Mouse (Mus musculus): ENCODE measurements around the gene Bco1. TPM values are rescaled to one million over a fixed set of nuclear protein-coding genes. Genes with fewer than 3 reads are reported as not detected.

Gene Bco1
- total RNA-seq (2021) = not detected

DNA sequence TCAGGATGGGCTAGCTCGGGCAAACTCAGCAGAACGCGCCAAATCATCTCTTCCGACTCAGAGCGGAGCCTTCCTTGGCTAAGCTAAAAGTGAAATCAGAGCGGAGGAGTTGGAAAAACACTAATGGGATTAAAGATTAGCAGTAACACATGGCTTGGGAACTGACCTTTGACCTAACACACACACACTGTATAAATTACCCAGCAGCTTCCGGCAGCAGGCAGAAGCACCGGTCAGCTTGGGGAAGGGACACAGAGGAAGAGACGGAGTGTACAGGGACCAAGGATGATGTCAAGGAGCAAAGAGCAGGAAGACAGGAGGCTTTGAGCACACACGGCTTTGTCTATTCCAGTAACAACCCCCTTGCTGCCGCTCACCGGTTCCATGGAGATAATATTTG, at the start of gene Bco1:
Gene Bco1 (plus strand): TSS at position 208 of the 400 bp plus-strand sequence.
- DNase-seq (ENCODE audit: low spot score) = no peak
- intact Hi-C loops (cut with DNase I) = no loop called here

DNA sequence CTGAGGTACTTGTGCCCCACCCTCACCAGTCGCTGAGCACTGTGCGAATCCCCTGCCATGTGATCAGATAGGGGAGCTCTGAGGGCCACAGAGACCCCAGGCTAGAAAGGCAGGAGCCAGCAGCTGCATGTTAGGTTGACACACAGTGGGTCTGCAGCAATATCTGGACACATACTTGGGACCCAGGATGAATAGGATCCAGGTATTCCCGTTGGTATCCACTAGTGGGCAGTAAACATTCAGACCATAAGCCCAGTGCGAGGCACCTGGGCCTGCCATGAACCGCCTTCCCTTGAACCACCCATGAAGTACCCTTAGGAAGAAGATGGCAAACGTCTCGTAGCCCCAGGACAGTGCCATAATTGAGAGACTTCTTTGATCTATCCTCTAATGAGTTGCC, 46.2 kb upstream of the Bco1 start:
- intact Hi-C loops (cut with DNase I) = no loop called here

DNA sequence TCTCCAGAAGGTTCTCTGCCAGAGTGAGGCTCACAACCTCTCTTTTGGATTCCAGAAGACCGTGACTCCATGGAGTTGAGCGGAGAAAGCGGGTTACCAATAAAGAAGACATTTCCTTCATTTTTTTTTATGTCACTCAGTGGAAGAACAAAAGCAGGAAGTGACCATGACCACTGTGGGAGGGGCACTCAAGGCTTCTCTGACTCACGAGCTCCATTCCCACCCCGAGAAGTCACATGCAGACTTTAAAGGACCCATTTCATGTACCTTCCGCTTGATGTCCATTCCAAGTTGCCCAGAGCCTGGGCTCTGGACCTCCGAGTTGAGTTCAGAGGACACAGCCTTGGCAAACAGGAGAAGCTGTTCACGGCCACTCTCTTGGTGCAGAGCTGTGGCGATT, 44.9 kb upstream of the Bco1 start:
- intact Hi-C loops (cut with DNase I) = no loop called here
- DNase-seq (ENCODE audit: low spot score) = no peak

More for the DNA sequence above, 46.2 kb upstream of the Bco1 start:
- DNase-seq (ENCODE audit: low spot score) = no peak

DNA sequence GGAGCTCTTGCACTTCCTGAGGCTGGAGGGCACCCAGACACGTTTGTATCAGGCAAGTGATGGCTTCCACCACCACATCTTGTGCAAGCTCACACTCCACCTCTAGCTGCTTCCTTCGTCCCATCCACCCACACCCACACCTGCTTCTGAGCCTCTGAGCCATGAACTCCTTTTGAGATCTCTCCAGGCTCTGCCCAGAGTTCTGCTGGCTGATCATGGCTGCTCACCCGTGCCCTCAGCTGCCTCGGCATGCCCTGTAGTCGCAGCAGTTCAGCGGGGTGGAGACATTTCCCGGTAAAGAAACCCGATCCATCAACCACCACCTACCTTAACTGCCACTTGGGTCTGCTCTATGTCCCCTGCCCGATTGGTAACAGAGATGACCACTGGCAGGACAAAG, 44.3 kb upstream of the Bco1 start:
- DNase-seq (ENCODE audit: low spot score) = no peak
- intact Hi-C loops (cut with DNase I) = no loop called here

DNA sequence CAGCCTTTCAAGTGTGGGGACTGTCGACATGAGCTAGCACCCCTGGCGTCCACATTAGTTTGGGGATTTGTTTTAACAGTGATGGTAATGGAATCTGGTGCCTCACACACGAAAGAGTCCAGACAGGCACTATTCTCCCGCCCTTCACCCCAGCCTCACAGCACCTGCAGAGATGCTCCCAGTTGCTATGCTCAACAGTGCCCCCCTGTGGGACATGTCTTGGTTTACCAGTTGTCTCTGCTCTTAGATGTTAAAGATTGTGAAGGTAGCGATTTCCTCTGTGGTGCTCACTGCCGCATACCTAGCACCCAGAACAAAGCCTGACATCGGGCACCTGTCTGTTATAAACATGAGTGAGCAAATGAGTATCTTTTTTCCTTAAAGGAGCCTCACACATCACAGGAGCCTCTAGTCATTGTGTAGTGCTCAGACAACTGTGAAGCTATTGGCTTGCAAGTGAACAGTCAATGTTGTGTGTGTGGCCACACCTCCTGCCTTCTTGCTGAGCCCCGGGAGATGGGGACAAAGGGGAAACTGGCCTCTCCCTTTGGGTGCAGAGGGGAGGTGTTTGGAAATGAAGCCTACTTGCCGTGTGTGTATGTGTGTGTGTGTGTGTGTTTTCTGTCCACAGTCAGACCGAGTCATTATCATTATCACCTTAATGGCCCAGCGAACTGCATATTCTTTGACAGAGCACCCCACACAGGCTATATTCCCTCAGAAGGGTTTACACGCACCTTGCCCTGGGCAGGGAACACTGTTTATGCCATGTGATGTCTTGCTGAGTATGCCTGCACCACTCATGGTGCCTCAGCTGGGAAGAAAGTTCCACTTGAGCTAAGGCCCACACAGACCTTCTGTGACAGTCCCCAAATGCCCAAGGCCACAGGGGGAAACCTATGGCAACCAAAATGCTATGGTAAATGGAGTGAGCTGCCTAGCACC, 42.2 kb upstream of the Bco1 start:
- intact Hi-C loops (cut with DNase I) = no loop called here
- no peak for DNase-seq (ENCODE audit: low spot score)

DNA sequence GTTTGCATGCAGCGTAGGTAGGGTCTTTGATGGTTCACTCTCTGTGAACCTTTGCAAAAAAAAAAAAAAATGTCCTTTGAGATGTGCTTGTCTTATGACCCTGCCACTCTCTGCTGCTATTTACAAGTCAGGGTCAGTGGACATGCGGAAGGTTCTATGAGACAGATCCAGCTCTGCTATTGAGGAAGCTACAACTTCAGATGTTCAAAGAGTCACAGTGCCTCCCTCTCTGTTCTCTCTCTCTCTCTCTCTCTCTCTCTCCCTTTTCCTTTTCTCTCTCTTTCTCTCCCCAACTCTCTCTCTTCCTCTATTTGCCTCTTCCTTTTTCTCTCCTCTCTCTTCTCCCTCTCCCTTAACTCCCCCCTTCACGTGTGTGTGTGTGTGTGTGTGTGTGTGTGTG, 41.5 kb upstream of the Bco1 start:
- DNase-seq (ENCODE audit: low spot score) = no peak
- intact Hi-C loops (cut with DNase I) = no loop called here

DNA sequence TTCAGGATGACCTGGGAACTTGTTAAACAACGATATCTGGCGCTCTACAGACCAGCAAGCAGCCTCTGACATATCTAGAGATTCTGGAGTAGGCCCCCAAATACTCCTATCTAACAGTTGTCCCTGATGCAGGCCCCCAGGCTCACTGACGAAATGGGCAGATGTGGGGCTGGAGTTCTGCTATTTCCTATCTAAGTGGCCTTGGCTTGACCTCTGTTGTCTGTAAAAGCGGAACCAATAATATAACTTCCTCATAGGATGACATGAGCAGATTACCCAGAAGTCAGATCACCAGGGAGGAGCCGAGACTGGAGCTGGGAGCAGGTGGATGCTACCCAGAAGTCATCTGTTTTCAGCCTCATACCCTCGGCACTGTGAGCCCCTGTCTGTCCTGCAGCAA, 40.6 kb upstream of the Bco1 start:
- DNase-seq (ENCODE audit: low spot score) = no peak
- intact Hi-C loops (cut with DNase I) = no loop called here

DNA sequence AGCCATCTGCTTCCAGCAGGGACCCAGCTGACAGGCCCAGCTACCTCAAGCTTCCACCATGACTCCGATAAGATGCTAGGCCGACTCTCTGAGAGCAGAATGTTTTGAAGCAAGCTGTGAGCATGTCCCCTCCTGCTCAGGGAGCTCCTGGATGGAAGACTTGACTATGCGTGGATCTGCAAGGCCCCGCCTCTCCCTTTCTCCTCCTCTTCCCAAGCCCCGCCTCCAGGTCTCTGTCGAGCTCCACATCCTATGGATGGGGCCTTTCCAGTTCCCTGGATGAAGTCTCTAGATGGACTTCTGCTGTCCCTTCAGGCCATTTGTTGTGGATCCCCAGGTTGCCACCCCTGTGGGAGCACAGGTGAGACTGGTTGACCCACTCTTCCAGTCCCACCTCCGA, 36.6 kb upstream of the Bco1 start:
- DNase-seq (ENCODE audit: low spot score) = no peak
- intact Hi-C loops (cut with DNase I) = no loop called here

DNA sequence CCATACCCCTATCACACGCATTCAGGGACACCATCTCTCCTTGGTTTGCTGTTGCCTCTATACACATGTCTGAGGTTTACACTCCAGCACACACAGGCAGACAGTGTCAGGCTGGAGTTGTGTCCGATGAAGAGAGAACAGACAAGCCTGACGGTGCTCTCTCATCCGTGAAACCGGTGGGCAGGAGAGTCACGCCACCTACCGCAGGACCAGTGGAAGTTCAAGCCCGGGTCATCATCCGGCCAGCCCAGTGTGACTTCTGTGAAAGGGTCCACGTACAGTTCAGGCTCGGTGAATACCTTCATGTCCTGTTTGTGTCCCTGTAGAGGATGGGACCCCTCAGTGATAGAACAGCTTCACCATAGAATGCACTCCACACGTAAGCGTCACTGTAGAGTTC, 35.3 kb upstream of the Bco1 start:
- no peak for DNase-seq (ENCODE audit: low spot score)
- intact Hi-C loops (cut with DNase I) = no loop called here

DNA sequence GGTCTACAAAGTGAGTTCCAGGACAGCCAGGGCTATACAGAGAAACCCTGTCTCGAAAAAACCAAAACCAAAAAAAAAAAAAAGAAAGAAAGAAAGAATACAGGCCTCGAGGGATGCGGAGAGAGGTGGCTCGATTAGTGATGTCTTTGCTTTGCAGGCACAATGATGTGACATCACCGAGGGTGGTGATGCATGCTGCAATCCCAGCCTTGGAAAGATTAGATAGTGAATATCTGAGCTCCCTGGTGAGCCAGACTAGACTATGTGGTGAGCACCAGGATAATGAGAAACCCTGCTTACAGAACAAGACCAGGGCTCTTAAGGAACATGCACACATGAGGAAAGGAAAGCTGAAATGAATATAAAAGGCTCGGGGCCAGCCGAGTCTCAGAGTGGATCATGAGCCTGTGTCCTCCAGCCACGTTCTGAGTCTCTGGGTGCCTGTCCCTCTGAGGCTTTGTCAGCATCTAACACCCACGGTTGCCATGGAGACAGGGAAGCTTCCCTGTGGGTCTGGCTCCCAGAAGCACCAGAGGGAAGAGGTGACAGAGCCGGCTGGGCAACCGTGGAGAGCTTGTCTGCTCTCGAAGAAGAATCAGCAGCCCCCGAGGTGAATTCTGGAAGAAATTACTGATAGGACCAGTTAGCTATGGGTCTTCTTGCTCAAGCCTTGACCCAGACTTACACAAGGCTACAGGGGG, 34.3 kb upstream of the Bco1 start:
- intact Hi-C loops (cut with DNase I) = no loop called here
- DNase-seq (ENCODE audit: low spot score) = no peak

DNA sequence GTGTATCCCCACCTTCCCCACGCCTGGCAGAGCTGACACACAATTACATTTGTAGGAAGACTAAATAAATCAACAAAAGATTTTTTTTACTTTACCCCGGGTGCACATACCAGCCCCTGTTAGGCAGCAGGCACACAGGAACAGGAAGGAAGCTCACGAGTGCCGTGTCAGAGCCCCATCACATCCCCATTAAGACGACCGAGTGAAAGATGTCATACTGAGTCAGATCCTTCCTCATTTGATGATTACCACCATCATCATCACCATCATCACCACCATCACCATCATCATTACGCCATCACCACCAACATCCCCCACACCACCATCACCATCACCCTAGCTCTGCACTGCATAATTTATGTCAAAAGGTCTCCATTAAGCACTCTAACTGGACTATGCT, 28.7 kb upstream of the Bco1 start:
- intact Hi-C loops (cut with DNase I) = no loop called here
- DNase-seq (ENCODE audit: low spot score) = no peak

DNA sequence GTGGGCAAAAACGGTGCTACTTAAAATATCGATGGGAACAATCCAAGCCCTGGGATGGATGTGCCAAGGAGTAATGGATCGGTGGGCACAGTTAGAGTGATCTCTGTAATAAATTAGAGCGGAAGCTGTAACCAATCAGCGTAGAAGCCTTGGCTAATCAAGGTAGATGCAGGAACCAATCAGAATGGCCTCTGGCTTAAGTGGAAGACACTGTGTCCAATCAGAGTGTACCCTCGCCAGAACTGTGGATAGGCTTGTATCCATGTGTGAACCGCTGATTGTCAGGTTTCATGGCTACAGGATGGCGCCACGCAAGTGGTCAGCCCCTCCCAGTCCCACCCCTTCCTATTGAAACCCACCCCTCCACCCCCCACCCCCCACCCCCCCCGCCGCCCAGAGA, 28.3 kb upstream of the Bco1 start:
- no peak for DNase-seq (ENCODE audit: low spot score)
- intact Hi-C loops (cut with DNase I) = no loop called here

DNA sequence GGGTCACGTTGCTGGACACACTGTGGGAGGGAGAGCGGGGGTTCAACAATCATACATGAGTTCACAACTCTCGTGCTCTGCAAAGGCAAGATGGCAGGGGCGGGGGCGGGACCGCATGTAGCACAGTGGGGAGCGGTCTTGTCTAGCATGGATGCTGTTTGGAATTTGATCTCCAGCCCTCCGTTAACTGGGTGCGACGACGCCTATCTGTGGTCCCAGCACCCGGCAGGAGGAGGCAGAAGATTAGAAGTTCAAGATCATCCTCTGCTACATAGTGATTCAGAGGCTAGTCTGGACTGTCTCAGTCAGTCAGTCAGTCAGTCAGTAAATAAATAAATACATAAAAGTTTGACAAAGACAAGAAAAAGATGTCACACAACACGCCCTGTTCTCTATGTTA, 27.4 kb upstream of the Bco1 start:
- intact Hi-C loops (cut with DNase I) = no loop called here
- DNase-seq (ENCODE audit: low spot score) = no peak

DNA sequence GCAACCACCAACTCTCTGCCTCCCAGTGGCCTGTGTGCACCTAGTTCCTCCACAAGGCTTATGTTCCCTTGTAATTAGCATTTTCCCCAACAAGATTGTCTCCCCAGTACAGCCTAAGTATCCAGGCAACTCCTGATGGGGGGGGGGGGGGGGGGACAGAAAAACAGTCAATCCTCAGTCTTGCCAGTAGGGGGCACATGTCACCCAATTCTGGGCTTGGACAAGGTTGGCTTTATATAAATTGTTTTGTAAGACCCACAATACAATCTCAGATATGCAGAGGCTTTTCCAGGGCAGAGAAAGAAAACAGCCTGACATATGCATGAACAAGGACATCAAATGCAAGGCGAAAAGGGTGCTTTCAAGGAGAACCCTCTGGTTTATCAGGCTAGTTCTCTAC, 25.9 kb upstream of the Bco1 start:
- intact Hi-C loops (cut with DNase I) = no loop called here
- no peak for DNase-seq (ENCODE audit: low spot score)

DNA sequence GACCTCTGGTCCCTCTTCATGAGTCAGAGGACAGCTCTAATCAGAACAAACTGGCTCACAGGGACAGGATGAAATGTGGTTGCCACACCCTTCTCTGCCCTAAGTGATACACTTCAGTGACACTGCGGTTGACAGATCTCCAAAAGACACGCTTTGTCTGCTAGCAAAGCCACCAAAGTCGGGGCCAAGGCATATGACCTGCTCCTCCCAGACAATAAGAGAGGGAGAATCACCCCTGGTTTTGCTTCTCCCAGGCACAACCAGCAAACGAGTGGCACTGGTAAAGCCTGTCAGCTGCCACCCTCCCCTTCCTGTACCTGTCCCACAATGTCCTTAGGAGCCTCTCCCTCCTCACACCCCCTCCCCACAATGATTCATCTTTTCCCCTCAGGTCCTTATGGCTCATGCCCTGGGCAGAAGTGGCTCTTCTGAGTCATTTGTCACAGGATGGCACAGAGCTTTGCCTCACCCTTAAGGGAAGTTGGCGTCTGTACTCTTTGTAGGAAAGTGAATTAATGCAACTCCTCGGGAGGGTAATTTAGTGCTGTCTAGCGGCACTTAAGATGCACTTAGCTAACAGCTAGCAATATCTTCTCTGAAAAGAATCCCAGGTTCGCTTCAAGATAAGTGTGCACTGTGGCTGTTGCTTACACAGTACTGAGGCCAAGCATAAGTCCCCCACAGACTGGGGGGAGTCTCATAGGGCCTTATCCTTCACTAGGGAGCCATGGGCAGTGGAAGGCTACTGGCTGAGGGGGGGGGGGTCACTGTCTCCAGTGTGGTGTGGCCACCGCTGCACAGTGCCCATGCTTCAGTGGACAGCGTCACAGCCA, 21.1 kb upstream of the Bco1 start:
- no peak for DNase-seq (ENCODE audit: low spot score)
- intact Hi-C loops (cut with DNase I) = no loop called here

DNA sequence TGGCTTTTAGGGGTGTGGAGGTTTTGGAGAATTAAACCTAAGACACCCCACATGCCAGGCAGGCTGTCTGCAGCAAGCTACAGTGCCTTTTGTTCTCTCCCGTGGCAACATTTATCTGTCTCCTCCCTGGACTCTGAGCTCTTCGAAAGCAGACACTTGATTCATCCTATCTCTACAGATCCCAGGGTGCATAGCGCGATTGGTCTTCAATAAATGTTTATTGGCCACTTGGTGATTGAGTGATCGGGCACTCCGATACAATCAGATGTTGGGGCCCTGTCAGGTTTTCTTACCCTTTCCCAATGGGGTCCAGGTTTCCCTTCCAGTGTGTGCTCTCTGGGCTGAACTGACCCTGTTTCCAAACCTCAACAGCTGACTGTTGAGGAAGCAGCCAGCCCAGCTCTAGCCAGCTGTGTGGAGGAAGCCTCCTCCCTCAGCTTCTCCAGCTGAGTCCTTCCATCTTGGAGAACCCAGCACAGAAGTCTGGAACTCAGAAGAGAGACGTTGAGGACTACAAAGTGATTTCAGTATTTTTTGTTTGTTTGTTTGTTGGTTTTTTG, 17.2 kb upstream of the Bco1 start:
- no peak for DNase-seq (ENCODE audit: low spot score)

DNA sequence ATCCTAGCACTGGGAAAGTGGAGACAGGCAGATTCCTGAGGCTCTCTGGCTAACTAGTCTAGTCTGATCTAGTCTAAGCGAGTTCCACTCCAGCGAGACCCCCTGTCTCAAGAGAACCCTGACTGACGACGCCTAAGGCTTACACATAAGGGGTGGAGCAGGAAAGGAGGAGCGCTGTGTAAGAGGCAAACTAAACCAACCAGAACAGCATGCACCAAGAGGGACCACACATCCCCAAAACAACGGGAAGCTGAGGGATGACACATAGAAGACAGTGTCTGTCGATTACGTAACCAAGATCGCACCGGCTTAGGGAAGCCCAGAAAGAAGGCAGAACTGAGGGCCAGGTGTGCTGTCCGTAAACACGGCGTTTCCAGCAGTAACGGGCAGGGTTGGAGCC, 16.0 kb upstream of the Bco1 start:
- no peak for DNase-seq (ENCODE audit: low spot score)
- intact Hi-C loops (cut with DNase I) = no loop called here

More for the DNA sequence above, 17.2 kb upstream of the Bco1 start:
- intact Hi-C loops (cut with DNase I) = no loop called here

DNA sequence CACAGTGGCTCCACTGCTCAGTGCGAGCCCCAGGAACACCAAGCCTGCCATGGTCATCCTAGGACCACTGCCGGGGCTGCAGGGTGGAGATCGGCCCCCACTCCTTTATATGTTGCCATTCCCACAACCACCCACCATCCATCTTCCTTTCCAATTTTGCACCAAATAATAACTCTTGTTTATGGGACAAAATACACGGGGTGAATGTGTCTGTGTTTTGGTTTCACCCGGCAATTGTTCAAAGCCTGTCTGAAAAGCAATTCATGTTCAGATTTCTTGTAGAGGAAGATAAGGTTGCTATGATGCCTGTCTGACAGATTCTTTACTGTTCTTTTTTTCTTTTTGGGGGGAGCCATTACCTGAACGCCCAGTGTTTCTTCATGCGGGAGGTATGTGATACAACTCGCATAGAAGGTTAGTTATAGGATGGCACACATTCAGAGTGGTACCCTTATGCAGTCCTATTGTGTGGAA, 13.2 kb upstream of the Bco1 start, which contains the start of gene Pkd1l2:
Gene Pkd1l2 (minus strand): TSS at position 51 of the 474 bp plus-strand sequence.
- intact Hi-C loops (cut with DNase I) = no loop called here
- no peak for DNase-seq (ENCODE audit: low spot score)

DNA sequence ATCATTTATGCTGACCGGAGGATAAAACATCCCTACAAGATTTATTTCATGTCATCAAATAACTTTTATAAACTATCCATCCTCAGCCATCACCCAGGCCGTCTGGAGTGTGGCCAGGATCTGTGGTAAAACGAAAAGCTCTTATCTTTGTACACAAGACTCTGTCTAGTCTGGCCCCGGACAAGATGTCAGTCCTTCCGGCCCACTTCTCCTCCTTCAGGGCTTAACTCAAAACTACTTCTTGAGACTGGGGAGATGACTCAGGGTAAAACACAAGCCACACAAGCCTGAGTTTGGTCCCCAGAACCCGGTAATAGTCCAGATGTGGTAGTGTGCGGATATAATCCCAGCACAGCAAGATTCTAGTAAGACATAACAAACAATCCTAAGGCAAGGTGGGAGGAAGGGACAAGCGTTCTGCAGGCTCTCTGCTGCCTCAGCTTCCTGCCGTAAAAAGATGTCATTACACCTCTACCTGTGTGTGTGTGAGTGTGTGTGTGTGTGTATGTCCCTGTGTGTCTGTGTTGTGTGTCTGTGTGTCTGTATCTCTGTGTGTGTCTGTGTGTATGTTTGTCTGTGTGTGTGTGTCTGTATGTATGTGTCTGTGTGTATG, 12.6 kb upstream of the Bco1 start:
- DNase-seq (ENCODE audit: low spot score) = no peak
- intact Hi-C loops (cut with DNase I) = no loop called here

DNA sequence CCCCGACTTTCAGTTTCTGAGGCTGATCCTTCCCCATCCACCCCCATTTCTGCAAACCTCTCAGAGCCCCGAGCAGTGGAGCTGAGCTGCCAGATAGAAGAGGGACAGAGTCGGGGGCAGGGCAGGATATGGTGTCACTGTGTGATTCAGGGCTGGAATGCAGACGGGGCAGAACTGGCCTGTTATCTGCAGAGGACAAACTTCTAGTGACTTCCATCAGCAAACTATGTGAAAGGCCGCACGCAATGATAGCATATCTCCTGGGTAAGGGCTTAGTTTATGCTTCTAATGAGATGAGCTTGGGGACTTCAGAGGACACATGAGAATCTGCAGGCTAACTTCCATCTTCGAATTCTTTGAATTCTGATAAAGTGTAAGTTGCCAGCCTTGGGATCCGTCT, 10.1 kb upstream of the Bco1 start:
- intact Hi-C loops (cut with DNase I) = no loop called here
- no peak for DNase-seq (ENCODE audit: low spot score)
